Mouse (Mus musculus) 3134 (cell line): ENCODE measurements around the gene Tmx2.
"Not testable (repeated sequence)": the region's sequence is repeated elsewhere in the genome, so short reads cannot be mapped to it uniquely, and the experiment has no call there.

ENCODE experiments used
- DNase-seq: peaks from one replicate; pipeline ENCODE4 v3.0.0-alpha.2; 2011; ENCODE audit warnings: low spot score; ENCODE audit not compliant: insufficient read length; ENCODE audit errors: extremely low read depth

Tmx2 gene

DNA sequence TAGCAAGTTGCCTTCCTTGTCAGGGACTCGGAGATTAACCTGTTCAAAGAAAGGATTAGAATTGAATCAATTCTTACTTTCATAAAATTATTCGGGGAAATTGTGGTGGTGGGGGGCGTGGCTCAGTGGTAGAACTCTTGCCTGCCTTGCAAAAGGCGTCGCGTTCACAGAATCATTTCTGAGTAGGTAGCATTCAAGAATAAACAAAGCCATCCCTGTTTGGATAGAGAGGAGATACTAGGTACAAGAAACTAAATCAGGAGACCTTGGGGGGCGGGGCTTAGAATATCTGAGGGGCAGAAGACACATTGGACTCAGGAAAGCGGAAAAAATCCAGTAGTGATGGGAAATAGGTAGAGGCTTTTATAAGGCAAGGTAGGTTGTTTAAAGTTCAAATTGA is at the start of gene Tmx2:
Tmx2 (minus strand) TSS at position 125 of the 400 bp plus-strand sequence.
- DNase-seq, result no peak

DNA sequence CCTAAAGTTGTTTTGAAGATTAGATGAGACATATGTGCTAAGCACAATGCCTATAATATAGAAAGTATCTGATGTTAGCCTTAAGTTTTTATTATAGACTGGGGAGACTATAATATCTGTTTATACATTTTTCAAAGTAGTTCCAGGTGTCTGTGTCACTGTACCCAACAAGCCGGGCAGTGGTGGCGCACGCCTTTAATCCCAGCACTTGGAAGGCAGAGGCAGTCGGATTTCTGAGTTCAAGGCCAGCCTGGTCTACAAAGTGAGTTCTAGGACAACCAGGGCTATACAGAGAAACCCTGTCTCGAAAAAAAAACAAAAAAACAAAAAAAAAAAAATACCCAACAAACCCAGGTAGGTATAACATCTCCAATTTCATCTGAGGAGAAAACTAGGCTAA is 49.3 kb upstream of the Tmx2 start:
- not testable (repeated sequence) for DNase-seq

DNA sequence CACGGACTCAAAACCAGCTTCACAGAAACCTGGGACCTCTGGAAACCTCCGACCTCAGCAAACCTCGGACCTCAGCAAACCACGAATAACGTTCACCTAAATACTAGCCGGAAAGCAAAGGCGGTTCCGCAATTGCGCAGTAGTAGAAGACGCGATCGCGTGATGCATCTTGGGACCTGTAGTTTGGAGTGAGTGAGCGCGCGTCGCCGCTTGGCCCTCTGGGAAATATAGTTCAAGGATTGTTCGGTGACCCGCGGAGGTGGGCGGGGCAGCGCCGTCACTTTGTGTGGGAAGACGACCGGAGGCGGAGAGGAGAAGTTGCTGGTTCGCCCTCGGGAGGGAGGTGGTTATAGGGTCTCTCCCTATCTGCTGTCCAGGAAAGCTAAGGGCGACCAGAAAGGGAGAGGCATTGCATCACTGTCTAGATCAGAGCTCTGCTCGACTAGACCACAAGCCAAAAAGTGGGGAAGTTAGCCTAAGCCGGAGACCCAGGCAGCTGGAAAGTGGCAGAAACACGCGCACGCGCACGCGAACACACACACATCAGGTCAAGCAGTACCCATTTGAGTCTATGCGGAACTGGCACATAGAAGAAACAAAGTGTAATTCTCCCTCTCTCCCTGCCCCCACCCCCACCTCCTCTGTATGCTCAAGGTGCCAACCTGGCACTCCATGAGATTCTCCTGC is 48.4 kb upstream of the Tmx2 start, which contains the start of gene Clp1:
Clp1 (minus strand) TSS at position 179 of the 687 bp plus-strand sequence.
- DNase-seq, result peak; percentile 95

DNA sequence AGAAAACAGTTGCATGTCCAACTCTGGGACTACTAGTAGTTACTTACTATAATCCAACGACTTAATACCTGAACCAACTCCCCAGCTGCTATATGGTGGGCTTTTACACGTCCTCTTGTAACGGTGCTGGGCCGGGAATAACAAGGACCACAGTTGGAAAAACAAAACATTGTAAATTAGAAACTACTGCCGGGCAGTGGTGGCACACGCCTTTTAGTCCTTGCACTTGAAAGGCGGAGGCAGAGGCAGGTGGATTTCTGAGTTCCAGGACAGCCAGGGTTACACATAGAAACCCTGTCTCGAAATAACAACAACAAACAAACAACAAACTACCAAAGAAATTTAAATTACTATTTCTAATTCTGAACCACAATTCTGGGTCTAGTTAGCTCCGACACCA is 47.8 kb upstream of the Tmx2 start:
- DNase-seq, result no peak

DNA sequence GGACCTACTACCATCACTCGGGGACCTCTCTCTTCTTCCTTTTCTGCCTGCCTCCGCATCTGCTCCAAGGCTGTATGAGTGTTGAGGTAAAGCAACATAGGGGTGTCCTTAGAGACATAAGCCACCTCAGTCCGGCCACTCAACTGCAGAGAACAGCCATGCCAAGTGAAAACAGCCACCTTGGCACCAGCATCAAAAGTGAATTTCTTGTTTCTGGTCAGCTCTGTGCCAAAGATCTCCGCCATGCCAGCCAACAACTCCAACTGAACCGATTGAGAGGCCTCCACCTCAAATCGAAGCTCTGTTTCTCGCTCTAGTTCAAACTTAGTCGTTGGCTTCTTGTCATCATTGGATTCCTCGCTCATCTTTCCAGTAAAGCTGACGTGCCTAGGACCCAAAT is 46.8 kb upstream of the Tmx2 start:
- DNase-seq, result no peak

DNA sequence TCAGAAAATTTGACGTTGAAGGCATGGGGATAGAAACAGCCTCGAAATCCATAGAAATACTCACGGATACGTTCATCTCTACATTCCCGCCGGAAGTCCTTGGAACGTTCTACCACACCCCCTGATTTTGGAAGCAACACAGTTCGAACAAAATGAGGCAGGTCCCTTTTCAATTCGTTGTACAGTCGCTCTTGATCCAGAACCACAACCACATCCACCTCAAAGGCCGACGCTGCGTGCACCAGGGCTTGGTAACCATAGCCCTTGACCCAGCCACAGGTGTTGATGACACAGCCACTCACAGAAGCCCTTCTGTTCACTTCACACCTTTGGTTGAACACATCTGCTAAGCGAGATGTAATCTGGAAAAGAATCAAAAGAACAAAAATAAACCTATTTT is 44.9 kb upstream of the Tmx2 start:
- no peak for DNase-seq

DNA sequence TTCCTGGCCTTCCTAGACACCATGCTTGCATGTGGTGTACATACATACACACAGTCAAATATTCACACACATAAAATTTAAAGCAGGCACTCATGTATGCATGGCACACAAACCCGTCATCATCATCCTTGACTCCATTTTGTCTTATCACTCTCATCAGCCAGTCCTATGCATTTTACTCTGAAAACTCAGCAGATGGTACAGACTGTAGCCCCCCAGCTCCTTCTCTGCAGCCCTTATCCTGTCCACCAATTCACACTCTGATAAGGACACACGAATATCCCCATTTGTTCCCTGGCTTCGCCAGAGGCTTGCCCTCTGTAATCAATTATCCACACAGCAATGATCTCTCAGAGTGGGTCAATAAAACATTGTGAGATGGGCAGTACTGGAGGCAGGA is 42.2 kb upstream of the Tmx2 start:
- no peak for DNase-seq

DNA sequence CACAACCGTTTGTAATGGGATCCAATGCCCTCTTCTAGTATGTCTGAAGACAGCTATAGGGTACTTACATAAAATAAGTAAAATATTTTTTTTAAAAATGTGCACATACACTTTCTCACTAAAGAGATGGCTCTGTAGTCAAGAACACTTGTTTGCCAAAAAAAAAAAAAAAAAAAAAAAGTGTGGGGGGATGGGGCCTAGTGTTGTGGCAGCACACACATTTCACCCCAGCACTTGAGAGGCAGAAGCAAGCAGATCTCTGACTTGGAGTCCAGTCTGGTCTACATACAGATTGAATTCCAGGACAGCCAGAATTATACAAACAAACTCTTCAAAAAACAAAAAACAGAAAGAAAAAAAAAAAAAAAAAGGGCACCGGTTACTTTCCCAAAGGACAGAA is 41.8 kb upstream of the Tmx2 start:
- DNase-seq, result no peak

DNA sequence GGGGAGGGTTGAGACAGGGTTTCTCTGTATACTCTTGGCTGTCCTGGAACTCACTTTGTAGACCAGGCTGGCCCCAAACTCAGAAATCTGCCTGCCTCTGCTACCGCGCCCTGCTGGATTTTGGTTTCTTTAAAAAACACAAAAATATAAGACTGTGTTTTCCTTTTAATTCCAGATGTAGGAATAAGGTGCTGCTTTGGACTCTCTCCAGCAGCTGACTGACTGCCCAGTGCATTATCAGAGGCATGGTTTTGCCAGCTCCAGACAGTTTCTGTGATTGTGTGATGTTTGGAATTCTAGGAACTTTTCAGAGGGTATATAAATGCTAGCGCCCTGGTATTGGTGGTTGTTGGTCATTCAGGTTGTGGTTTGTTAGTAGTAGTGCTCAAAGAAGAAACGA is 38.4 kb upstream of the Tmx2 start:
- DNase-seq, result no peak

DNA sequence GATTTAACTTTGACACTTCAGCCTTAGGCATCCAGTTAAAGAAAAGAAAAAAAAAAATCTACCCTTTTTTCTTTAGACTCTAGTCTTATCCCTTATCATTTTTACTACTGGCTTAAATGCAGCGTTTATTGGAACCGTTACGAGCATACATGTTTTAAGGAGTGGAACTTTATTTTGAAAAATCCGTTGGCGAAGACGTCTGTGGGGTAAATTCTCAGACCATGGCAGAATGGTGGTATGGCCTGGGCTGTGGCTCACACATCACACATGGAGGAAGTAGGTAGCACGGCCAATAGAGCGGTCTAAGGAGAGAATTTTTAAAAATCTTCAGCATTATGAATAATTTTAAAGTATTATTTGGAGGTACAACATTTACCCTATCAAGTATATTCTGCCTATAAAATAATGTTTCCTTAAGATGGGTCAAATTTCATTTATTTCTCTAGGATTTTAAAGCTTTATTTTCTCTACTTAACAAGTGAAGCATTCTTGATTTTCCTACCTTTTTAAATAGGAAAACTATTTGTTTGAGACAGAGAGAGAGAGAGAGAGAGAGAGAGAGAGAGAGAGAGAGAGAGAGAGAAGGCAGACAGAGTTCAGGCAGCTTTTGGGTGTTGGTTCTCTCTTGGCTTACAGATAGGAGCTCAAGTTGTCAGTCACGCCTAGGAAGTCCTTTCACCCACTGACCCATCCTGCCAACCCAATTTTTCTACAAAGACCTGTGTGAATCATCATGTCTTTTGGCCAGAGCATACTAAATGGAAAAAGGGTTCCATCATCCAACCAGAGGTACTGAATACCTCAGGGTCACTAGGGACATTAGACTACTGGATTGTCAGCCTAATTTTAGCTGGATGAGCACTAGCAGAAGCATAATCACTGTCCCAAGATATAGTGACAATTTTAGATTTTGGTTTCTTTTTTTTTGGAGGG is 37.7 kb upstream of the Tmx2 start:
- peak; percentile 41 for DNase-seq

DNA sequence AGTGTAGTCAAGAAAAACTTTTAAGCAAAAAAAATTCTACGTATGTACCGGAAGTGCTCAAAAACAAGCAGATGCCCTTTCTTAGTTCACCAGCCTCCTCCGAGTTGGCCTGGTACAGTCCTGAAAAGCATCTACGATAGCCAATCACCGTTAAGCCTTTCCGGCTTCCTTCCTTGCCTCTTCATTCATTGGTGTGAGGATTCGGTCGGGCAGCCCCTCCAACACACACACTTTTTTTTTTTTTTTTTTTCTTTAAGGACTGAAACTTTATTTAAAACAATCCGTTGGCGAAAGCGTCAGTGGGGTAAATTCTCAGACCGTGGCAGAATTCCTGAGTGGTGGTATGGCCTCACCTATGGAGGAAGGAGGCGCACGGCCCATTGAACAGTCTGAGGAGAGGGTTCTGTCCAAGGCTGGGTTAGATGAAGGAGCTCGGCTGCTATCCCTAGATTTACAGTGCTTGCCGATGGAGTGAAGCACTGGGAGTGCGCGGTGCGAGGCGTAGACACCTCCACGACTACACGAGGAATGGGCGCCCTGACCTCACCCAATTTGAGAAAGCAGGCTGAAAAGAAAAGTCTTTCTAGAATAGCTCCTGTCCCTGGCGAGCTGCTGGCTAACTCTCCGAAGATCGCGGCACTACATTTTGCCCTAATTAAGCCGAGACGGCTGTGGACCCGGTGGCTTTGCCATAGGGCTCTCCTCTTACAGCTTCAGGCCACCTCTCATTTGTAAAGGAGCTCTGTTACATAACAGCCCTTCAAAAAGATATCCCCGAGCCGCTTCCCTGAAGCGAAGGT is 36.8 kb upstream of the Tmx2 start:
- DNase-seq, result no peak

DNA sequence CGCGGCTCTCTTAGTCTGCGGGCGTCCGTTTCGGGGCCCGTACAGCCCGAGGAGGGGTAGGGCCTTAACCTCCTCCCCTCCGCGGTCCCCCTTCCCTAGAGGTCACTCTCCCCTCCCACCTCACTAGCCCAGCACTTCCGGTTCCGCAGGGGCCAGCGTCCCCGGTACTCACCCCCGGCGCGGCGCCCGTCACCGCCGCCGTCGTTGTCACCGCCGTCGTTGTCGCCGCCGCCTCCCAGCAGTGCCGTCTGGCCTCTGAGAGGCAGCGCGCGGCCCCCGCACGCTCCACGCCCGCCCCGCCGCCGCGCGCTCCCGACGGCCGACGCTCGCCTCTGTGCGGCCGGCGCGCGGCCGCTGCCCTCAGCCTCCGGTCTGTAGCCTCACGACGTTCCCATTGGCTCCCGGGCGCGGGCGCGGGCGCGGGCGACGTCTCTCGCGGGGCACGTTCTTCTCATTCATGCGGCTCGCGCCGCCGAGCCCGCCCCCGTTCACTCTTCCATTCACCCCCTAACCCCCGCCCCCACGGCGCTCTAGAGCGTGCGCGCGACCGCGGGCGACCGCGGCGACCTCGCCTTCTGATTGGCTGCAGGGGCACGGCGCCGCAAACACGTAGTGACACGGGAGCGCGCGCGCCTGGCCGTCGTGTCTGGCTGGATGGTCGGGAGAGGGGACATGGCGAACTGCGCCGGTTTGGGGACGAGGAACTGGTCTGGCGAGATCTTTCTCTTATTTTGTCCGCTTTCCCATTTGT is 36.0 kb upstream of the Tmx2 start, which contains the start of gene Zdhhc5:
Zdhhc5 (minus strand) TSS at position 370 of the 751 bp plus-strand sequence.
- peak; percentile 98 for DNase-seq

DNA sequence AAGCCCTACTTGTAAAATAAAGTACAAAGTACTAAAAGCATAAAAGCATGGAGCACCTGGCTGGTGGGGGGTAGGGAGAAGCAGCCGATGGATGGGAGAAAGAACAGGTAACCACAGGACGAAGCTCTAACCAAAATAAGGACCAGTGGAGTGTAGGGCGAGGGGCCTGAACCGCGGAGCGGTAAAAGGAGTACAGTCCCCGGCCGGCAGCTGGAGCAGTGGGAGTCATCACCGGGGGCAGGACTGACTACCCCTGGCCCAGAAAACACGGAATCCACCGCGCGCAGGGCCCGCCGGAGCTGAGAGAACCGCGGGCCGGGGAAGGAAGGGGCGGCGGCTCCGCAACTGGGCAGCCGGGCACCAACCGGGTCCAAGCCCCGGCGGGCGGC is 35.5 kb upstream of the Tmx2 start:
- no peak for DNase-seq

DNA sequence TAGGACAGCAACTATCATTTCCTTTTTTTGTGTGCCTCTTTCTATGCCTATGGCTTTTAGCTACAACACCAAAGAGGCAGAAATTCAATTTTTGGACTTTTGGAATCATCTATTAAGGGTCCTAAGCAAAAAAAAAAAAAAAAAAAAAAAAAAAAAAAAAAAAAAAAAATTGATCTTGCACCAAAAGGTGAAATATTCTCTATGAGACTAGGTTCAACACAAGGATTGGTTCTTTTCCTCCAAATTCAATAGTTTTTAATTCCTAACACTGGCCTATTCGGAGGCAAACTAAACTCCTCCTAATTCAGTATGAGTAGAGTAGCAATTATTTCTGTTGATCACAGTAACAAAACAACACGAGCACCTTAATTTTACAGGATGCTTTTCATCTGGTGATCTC is 33.0 kb upstream of the Tmx2 start:
- no peak for DNase-seq

DNA sequence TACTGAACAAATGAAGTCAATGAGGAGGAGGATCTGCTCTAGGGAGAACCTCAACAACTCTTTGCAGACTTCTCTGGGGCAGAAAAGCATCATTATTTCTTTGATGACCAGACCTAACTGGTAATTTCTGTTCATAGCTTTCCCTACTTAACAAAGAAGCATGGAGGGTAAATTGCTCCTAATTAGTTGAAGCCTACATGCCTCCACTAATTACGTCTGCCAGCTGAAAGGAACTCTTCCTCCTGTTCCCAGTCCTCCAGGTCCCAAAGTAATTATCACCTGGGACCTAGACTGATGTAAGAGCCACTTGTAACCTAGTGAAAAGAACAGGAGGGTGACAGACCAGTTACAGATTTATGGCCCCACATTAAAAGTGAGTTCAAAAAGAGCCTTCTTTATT is 28.6 kb upstream of the Tmx2 start:
- no peak for DNase-seq

DNA sequence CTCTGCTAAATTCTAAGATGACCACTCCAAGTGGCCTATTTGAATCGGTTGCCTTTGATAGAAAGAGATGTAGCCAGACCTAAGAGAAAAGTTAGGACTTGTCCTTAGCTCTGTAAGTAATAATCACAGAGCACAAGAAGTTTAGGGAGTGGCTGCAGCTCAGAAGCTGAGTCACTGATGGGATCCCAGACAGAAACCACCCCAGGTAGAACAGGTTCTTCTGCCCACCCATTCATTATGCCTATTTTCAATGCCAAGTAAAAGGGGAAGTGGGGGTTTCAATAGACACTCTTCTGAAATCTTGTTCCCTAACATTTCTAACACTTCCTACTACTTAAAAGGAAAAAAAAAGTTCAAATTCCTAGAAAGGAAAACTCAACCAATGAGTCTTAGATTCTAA is 26.4 kb upstream of the Tmx2 start:
- DNase-seq, result no peak

DNA sequence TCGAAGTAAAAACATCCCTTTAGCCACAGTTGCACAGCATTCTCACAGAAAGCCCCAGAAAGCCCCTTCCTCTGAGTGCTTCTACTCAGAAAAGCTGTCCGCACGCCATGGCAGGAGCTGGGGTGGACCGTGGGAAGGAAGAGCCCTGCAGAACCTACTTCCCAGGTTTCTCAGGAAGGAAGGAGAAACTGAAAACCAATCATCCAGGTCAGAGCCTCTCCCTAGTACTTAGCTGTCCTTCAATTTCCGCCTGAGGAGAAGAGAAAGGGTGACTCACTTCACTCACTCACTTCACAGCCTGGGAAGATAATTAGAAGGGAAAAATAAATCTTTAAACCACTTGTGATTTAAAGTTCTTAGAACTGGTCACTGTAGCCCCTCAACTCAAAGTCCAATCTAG is 25.4 kb upstream of the Tmx2 start:
- no peak for DNase-seq

DNA sequence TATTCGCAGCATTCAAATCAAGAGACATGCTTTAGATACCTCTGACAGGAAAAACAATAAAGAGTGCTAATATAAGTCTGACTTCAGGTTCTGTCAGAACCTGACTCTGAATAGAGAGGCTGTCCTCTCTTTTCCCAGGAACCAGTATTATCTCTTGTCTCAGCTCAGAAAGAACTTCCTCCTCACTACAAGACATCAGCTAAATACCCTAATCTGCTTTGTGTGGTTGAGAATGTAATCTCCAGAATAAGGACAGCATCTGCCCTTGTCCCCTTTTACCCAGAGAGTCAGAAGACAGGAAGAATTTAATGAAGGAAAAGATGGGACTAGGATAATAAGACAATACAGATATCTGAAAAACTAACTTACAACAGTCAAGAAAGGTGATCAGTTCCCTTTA is 24.6 kb upstream of the Tmx2 start:
- no peak for DNase-seq

DNA sequence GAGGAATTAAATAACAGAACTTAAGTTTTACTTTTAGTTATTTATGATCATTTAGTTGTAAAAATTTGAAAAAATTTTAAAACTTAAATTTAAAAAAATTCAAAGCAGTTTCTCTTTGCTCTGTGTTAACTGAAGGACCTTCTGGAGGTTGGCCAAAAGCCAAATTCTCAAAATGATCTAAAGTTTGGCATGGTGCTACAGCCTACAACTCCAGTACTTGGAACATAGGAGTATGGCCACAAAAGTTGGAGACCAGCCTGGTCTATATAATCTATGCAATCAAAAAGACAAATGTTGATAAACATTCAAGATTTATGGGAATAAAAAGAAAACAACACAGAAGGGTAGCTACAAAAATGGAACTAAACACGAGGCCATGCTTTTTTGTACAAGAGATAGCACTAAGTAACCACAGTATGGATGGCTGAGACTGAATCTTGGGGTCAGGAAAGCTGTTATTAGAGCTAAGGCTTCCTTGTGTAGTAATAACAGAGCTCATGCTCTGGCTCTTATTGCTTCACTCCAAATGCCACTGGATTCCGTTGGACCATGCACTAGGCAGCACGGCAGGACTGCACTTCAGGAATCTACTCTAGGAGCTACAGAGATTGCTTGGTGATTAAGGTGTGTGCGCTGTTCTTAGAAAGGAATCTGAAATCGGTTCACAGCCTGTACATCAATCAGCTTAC is 16.2 kb upstream of the Tmx2 start:
- DNase-seq, result no peak

DNA sequence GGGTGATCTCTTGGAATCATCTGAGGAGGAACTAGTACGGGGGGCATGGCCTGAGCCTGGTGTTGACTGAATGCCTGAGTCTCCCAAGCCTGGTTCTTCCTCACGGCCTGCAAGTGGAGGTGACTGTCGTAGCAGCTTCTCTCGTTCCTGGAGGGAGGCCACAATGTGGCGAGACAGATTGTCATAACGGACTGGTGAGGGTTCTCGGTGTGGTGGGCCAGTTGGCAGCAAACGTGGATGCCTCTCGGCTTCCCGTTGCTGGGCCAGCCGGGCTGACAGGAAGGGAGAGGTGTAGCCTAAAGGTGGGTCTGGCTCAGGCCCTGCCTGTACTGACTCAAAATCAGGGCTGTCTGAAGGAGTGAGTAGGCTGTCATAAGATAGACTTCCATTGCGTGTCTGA is 11.1 kb upstream of the Tmx2 start:
- DNase-seq, result no peak
